Mouse (Mus musculus): ENCODE data around the gene Hist2h3c1.
"Not testable (repeated sequence)": the region's sequence is repeated elsewhere in the genome, so short reads cannot be mapped to it uniquely, and the experiment has no call there.

Hist2h3c1 gene

GRCm38 (mm10) chr3:96235836-96236235, 10.6 kb upstream of the Hist2h3c1 start:
- no peak for DNase-seq

GRCm38 (mm10) chr3:96236834-96237334, 9.6 kb upstream of the Hist2h3c1 start:
- DNase-seq = no peak

GRCm38 (mm10) chr3:96237335-96237903, 9.1 kb upstream of the Hist2h3c1 start:
- DNase-seq = no peak

GRCm38 (mm10) chr3:96237904-96238511, 8.5 kb upstream of the Hist2h3c1 start:
- no peak for DNase-seq

DNA sequence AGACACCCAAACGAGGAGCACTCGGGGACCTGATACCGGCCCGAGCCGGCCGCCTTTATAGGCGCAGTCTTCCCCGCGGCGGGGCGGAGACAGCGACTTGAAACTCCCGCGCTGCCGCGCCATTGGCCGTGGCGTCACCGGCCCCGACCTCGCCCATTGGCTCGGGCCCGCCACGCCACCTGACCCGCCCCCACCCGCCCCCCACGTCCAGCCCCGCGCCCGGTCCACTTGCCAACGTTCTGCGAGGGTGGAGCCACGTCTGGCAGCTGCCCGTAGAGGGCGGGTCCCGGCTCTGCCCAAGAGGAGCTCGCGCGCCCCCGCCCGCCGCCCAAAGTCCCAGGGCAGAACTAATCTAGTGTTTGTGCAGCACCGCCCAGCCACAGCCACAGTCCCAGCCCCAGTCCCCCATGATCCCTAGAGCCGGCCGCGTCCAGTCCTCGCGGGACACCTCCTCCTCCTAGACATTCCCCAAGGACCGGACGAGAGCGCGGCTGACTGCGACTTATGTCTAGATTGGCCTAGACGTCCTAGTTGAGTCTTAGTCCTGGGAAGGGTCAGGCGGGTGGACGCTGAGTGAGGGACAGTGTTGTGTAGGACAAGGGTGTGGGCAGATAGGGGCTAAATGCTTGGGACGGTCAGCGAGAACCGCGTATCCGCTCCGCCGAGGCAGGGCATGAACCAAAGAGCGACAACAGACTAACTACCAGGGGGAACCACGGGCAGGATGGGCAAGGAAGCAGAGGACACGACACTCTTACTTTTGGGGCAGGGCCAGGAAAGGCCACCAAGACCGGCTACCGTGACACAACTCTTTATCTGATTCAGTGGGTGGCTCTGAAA, 7.3 kb upstream of the Hist2h3c1 start, which contains the start of gene Hist2h3c2:
Gene Hist2h3c2 (minus strand): TSS at position 174 of the 840 bp plus-strand sequence.
- DNase-seq = peak in 1 of 2 experiments; percentile 40

DNA sequence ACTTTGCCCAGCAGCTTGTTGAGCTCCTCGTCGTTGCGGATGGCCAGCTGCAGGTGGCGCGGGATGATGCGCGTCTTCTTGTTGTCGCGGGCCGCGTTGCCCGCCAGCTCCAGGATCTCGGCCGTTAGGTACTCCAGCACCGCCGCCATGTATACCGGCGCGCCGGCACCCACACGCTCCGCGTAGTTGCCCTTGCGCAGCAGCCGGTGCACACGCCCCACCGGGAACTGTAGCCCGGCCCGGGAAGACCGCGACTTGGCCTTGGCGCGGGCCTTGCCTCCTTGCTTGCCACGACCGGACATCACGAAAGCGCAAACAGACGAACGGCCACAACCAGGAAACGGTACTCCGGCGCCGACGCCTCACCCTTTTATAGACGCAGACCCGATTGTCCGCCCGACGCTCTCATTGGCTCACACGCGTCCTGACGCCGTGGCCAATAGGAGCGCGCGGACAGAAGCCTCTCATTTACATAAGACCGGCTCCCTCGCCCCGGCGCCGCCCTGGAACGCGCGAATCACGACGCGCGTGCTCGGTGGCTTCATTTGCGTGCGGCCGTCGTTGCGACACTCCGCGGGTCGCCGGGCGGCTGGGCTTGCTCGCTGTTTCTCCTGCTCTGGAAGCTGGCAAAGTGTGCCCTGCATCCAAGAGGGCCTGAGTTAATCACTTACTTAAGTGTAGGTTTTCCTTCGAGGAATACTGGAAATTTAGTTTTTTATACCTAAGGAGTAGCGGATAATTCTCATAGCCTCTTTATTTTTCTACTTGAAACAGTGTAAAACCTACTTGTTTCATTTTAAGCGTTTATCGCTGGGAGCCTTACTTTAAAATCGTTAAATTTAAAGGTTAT, 6.3 kb upstream of the Hist2h3c1 start, which contains the start of gene Hist2h2aa2:
Gene Hist2h2aa2 (minus strand): TSS at position 328 of the 850 bp plus-strand sequence.
- peak; percentile 96 to 98 for DNase-seq

- no peak for DNase-seq
These were observed 5.7 kb upstream of the Hist2h3c1 start for GRCm38 (mm10) chr3:96240799-96241197.

- DNase-seq = peak in 1 of 2 experiments; percentile 41
These were observed 2.4 kb upstream of the Hist2h3c1 start for GRCm38 (mm10) chr3:96243921-96244572.

DNA sequence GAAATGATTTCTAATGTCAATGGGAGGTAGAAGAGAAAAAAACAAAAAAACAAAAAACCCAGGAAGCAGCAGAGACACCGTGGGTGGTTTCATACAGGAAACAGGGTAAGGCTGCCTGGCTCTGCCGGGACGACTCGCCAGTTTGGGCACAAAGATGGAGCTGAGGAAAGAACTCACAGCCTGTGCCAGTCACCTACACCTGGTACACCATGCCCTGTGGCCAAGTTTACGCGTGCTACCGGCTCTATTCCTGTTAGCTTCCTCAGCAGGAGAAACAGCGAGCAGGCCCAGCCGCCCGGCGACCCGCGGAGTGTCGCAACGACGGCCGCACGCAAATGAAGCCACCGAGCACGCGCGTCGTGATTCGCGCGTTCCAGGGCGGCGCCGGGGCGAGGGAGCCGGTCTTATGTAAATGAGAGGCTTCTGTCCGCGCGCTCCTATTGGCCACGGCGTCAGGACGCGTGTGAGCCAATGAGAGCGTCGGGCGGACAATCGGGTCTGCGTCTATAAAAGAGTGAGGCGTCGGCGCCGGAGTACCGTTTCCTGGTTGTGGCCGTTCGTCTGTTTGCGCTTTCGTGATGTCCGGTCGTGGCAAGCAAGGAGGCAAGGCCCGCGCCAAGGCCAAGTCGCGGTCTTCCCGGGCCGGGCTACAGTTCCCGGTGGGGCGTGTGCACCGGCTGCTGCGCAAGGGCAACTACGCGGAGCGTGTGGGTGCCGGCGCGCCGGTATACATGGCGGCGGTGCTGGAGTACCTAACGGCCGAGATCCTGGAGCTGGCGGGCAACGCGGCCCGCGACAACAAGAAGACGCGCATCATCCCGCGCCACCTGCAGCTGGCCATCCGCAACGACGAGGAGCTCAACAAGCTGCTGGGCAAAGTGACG, 1.2 kb upstream of the Hist2h3c1 start, which contains the start of gene Hist2h2aa1:
Gene Hist2h2aa1 (plus strand): TSS at position 495 of the 884 bp plus-strand sequence.
- DNase-seq = peak; percentile 87

- DNase-seq = not testable (repeated sequence)
These were observed 467 bp upstream of the Hist2h3c1 start for GRCm38 (mm10) chr3:96246018-96246417.

DNA sequence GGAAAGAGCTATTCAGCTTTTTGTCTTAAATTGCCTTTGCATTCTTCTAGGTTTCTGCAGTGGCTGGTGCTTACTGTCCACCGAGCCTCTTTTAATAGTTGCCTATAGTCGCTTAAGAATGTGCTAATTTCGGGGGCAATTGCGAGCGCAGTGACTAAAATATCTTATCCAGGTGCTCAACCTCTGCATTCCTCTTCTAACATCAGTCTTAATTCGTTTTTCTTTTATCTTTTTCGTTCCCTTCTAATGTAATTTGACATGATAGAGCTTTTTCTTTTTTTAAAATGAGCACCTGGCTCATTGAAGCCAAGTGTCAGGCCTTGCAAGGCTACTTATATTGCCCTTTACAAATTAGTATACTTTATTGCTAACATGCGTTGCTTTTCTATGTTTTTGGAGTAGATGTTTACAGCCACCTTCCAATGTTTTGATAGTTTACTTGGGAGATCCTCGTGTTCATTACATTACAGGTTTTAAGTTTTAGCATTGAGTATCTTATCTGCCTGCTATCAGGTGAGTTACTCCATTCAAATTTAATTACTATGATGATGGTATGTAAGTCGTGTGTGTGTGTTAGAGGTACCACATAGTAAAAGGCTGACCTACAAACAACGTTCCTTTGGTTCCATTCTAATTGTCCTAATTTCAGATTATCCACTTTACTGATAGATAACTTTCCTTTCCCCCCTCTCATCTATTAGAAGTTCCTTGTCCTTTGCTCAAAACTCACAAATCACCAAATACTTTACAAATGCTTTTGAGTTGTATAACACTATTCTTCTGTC, 1.1 kb downstream of the Hist2h3c1 start:
- DNase-seq = no peak

DNA sequence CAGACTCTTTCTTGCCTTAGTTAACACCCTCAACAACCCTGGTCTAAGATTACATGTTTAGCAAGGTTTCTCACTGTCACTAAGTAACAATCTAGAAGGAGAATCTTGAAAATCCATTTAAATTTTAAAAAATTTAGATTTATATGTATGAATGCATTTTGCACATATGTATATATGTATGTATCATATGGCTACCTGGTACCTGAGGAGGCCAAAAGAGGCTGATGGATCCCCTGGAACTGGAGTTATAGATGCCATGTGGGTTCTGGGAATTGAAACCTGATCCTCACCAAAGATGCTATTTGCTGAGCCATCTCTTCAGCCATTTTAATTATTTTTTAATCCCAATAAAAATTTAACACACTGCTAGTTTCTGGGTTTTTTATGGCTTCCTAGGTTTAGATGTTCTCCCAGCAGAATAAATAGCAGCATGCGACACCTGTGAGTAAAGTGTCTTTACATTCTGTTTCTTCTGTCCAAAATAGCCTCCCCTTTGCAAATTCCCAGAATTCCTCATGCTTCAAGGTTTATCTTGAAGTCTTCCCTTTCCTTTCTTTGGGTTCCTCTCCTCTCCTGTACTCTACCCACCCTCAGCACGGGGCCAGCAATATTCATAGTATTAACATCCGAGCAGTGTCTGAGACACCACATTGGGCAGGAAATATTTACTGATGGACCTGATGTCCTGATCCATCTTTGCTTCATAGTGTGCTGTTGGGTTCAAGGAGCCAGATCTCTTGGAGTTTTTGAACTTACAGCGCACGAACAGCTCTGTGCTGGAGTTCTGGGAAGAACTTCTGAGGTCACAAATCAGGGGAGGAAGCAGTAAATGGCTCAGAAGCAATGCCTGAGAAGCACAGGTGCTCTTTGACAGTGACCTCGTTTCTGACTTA, 1.9 kb downstream of the Hist2h3c1 start:
- no peak for DNase-seq

- DNase-seq = no peak
These were observed 2.5 kb downstream of the Hist2h3c1 start for GRCm38 (mm10) chr3:96249034-96249345.

- DNase-seq = no peak
These were observed 4.4 kb downstream of the Hist2h3c1 start for GRCm38 (mm10) chr3:96250890-96251289.

DNA sequence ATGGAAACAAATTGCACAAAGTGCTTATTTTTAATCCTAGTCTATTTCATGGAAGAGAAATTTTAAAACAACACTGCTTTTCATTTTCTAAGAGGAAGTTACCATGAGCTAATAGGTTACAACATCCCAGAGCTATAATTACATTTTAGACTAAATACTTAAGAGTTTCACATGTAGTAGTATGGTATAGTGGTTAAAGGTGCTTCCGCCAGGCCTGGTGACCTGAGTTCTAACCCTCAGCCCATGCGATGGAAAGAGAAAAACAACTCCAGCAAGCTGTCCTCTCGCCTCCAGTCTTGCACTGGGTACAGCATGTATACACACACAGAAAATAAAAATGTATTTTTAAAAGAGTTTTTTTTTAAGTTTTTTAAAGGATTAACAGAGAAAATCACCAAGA, 5.3 kb downstream of the Hist2h3c1 start:
- DNase-seq = no peak

- DNase-seq = no peak
These were observed 8.3 kb downstream of the Hist2h3c1 start for GRCm38 (mm10) chr3:96254683-96255355.

DNA sequence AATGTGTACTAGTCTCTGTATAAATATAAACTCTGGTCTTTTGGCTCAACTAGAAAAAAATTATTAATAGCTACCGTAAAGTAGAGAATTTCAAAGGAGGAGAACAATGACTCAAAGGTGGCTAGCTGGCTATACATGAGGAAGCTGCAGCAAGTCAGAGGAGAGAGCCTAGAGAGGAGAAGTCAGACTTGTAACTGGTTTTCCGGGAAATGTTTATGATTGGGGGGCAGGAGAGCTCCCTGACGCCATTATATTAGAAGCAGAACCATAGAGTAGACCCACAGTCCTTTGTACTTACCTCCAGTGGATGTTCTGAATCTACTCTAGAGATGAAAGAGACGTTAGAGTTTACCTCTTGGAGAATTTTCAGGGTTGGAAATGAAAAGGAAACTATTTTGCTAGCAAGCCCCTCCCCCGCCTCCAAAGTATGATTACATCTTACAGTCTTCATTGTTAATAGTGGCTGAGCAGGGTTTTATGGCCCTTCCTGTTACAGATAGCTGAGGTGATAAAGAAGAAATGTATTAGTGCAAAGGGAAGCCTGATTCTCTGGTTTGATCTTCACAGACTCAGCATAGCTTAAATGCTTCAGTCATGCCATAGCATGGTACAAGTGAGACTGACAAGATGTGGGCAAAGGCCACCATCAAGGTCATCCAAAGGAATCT, 9.6 kb downstream of the Hist2h3c1 start:
- DNase-seq = no peak

- DNase-seq = no peak
These were observed 10.7 kb downstream of the Hist2h3c1 start for GRCm38 (mm10) chr3:96257190-96257589.
